Mouse (Mus musculus): ENCODE data around the gene Snx22.

Snx22 gene

DNA sequence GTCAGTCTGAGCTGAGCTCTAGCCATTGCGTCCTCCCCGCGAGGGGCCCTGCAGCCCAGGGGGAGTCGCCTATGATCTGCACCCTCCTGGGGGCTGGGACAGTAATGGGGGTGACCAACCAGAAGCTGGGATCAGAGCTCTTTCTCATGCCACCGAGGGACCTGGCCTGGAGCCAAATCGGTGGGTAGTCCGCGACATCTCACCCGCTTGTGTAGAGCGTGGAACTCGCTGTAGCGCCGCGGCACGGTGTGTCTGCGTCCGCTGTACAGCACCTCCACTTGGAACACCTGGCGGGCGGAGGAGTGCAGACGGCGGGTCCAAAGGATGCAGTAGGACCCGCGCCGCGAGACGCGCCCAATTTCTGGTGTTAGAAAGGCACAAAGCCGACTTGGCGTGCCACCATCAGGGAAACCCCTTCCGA is 538 bp downstream of the Snx22 start:
- in situ Hi-C loops (cut with MboI) = no loop called here

DNA sequence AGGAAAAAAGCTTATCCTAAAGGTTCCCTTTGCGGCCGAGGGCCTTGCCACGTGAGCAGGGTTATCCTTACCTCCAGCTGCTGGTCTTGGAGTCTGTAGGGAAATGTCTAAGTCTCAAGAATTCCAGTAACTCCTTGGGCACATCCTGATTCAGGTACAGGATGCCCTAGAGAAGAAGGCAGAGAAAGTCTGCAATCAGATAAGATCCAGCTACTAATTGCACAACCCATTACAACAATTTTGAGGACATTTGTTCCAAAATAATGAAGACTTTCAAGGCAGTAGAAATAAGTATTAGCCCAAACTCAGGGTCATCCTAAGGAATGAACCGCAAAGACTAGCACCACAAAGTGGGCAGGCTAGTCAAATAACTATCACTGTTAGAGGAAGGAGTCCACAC is 1.5 kb downstream of the Snx22 start:
- in situ Hi-C loops (cut with MboI) = no loop called here

DNA sequence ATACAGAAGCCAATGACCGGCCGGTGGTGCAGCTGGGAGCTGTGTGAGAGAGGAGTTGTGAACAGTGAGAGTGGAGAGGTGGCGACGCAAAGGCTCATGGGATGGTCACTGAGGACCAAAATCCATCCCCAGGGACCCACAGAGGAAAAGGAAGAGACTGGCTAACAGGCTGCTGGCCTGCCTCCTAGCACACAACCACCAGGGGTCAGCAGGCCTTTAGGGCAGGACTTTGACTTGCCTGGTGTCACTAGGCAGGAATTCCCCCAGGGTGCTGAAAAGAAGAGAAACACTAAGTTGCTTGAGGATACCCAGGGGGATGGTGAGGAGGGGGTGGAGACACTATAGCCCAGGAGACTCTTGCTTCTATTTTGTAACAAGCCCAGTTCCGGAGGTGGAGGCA is 2.0 kb downstream of the Snx22 start:
- in situ Hi-C loops (cut with MboI) = no loop called here

DNA sequence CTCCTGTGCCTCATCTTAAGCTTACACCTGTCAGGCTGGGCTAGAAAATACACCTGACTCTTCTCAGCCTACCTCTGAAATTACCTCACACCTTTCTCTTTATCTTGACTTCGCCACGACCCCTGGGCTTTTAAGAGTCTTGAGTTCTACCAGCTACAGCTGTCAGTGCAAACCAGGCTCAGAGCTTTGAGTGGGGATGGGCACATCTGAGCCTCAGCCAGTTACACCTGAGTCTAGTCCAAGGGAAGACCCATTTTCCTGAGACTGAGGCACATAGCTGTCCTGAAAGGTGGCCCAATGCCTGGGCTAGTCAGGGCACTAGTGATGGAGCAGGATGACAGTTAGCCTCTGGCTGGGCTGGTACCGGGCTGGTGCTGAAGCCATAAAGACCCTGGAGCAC is 2.7 kb downstream of the Snx22 start:
- in situ Hi-C loops (cut with MboI) = no loop called here

DNA sequence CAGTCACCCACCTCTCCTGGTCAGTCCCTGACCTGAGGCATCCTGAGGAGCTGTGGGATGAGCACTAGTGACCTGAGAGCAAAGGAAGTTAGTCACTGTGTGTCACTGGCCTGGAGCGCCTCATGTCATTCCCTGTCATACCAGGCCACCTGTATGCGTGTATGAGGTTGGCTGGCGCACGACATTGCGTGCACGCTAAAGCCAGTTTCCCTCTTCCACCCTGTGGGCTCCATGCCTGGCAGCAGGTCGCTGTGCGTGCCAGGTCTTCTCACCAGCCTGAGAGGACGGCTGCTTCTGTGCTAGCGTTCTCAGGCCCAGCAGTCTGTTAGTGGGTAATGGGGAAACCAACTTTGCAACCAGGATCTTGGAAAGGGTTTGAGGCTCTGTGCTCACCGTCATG is 5.2 kb downstream of the Snx22 start:
- in situ Hi-C loops (cut with MboI) = no loop called here

DNA sequence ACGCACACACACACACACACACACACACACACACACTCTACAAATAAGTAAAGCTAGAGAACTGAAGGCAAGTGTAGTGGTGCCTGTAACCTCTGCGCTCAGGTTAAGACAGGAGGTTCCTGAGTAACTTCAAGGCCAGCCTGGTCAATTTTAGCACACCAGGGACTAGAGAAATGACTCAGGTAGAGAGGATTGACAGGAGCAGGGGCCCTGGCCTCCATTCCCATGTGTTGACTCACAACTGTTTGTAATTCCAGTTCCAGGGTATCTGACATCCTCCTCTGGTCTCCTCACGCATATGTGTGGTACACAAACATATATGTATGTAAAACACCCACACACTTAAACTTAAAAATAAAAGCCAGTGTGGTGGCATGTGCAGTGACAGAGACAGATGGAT is 6.1 kb downstream of the Snx22 start:
- in situ Hi-C loops (cut with MboI) = no loop called here

DNA sequence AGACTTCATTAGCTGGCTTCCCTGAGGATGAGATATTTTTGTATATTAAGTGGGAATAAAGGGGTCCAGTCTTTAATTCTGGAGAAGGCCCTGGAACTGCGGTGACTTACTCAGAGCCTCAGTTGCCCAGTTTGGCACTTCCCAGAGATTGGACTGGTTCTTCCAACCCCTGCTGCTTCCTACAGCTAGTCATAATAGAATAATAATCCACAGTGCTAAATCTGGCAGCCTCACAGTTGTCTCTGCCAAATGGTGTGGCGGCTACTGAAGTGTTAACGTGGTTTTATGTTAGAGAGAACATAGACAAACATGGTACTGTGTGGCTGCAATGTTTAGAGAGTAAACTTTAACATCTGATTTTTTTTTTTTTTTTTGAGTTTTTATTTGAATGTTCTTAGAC is 7.9 kb downstream of the Snx22 start:
- in situ Hi-C loops (cut with MboI) = no loop called here

DNA sequence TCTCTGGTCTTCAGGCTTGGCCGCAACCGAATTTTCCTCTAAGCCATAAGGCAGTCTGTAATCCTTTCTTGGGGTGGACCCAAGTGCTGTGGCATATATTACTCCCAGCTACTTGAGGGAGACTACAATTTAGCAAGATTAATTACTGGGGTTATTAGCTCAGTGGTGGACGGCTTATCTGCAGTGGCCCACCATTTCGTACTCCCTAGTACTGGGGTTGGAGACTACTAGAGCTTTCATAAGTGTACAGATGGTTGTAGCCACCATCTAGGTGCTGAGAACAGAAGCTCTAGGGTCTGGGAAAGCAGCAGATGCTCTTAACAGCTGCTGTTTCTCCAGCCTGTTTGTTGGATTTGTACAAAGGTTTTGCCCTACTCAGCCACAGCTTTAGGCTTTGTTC is 8.5 kb downstream of the Snx22 start:
- in situ Hi-C loops (cut with MboI) = no loop called here

DNA sequence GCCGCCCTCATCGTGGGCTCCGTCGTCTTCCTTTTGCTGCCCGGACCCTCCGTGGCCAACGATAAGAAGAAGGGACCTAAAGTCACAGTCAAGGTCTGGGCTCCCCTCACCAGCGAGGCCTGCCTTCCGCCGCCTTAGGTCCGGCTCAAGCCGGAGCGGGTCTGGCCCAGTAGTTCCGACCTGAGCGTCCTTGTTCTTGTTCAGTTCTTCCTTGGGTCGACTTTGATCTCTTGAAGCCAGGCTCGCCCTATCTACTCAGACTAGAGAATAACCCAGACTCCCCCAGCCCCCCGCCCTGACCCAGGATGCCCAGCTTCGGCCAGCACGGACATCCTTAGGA is 9.2 kb downstream of the Snx22 start:
- in situ Hi-C loops (cut with MboI) = no loop called here

DNA sequence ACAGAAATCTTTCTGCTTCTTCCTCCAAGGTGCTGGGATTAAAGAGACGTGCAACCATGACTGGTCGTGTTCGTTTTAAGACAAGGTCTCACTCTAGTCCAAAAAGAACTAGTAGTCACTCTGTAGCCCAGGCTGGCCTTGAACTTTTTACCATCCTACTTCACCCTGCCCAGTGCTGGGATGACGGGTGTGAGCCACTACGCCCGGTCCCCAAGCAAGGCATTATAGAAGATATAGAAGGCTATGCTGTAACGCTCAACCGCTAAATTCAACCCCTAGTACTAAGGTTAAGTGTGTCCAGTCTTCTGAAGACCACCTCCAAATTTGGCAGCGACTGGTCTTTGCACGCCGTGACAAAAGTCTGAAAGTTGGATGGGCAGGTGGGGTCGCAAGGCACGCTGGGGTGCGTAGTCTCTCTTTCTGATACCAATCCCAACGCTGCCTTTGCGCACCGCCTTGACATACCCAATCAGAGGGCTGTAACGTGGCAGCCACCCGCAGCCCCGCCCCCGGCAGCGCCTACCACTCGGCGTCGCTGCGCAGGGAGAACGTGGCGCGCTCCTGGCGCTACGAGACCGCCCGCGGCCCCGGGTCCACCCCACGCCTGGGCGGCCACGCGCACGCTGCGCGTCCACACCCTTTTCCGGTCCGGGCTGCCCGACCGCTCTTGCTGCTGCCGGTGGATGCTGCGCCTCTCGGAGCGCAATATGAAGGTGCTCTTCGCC is 9.8 kb downstream of the Snx22 start, which contains the start of gene Ppib:
Ppib (plus strand) TSS at position 640 of the 725 bp plus-strand sequence.
- in situ Hi-C loops (cut with MboI) = no loop called here

DNA sequence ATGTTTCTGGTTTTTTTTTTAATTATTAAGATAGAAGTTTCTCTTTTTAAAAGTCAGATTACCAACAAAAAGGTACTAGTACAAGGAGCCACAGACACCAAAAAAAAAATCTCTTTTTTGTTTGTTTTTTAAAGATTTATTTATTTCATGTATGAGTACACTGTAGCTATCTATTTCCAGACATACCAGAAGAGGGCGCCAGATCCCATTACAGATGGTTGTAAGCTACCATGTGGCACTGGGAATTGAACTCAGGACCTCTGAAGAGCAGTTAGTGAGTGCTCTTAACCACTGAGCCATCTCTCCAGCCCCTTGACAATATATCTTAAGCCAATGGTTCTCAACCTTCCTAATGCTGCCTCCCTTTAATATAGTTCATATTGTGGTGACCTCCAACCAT is 15.9 kb downstream of the Snx22 start:
- in situ Hi-C loops (cut with MboI) = no loop called here

DNA sequence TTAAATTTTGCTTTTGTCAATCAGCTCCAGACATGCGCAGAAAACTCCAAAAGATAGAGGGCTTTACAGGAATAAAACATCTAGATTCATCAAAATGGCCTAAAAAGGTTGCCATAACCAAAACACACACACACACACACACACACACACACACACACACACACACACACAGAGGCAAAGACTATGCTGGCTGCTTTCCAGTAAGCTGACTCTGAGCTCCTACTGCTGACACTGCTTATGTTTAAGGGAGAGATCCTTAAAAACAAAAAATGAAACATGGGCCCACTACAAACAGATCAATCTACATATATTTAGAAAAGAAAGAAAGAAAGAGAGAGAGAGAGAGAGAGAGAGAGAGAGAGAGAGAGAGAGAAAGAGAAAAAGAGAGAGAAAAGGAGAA is 16.8 kb downstream of the Snx22 start:
- in situ Hi-C loops (cut with MboI) = no loop called here

DNA sequence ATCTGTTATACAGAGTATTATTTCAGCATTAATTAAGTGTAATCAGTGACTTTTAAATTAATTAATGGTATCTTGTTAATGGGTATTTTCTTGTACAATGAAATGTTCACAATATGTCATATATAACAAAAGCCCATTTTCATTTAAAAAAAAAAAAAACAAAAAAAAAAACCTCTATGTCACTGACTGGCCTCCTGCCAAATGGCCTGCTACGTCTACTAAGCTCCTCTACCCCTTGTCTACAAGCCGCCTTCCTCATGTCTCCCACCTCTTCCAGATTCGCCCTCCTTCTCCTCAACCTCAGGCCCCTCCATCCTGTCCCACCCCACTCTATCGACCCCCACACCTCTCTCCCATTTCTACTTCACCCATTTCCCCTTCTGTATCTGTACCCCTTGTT is 18.0 kb downstream of the Snx22 start:
- in situ Hi-C loops (cut with MboI) = no loop called here

DNA sequence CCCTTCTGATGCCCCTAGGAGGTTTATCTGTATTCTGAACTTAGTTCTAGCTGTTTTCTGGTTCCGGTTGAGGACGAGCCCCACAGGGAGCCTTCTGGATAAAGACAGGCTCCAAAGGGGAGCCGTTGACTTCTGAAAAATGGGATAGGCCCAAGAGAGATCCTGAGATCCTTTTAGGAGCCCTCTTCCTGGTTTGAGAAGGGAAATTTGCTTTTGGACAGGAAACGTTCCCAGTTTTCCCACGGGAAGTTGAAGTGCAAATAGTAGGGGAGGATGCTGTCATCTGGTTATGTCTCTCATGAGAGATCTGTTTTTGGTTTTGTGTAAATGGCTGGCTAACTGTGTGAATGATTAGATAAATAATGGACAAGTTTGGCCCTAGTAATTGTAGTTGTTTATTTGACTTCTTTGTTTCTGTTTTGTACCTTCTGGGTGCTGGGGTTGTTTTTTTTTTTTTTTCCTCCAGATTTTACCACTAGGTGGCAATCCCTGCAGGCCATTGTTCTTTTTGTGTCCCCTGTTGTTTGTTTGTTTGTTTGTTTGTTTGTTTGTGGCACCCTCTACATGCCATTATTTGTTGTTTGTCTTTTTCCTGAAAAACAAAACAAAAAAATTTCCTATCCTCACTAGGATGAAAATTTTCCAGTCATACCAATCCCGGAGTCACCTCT is 19.5 kb downstream of the Snx22 start:
- in situ Hi-C loops (cut with MboI) = no loop called here

DNA sequence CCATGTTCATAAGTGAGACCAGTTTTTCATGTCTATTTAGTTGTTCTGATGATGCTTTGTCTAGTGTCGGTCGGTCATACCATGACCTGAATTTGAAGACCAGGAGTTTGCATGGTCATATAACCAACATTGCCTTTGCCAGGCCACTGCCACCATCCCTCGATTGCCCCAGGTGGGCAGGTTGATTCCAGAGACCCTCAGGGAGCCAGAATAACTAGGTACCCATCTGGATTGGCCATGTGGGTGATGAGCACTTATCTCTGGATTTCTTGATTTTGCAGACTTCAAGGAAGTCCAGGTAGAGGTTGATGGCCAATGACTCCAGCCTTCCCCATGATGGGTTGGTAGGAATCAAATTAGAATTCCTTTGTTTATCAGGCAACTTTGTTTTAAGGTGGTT is 26.3 kb downstream of the Snx22 start:
- in situ Hi-C loops (cut with MboI) = no loop called here

DNA sequence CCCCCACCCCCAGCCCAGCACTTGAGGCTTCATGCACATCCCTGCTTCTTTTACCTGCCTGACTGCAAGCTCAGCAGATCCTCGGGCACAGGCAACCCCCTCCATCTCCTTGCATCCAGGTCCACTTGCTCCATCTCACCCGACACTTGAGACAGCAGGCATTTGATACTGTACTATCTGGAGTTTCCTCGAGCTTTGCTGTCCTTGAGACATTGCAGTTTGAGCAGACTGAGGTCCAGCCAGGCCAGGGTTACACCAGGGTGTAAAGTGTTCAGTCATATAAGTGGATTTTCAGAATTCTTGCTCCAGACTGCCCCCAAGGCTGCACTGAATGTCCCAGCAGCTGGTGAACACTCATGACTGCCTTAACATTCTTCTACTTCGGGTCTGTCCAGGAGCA is 27.2 kb downstream of the Snx22 start:
- in situ Hi-C loops (cut with MboI) = no loop called here

DNA sequence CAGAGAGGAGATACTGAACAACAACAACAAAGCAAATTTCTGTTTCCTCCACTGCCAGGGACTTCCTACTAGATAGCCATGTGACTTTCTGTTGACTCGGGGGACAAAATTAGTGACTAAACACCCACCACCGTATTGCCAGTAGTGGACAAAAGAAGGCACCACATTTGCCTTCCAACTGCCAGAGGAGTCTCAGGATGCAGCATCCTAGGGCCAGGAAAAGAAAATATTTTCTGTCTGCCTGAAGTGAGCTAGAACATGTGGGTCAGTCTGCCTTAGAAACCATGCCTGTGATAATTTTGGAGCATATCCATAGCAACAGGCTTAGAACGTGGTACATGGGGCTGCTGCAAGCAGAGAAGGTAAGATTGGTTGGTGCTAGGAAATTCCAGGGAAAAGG is 28.7 kb downstream of the Snx22 start:
- in situ Hi-C loops (cut with MboI) = no loop called here

DNA sequence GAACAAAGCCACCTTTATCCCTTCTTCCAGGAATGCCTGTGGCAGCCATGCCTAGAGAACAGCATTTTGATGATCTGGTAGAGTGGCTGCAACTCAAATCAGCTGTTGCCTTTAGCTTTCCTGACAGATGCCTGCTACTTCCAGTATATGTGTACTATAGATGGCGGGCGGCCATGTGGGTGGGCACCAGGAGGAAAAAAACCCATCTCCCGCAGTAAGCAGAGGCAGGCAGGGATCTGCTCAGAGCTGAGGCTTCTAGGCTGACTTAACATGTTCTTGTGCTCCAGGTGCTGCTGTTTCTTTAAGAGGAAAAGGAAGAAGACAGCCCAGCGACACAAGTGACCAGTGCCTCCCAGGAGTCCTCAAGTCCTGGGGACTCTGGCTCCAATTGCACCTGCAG is 30.2 kb downstream of the Snx22 start:
- in situ Hi-C loops (cut with MboI) = no loop called here

DNA sequence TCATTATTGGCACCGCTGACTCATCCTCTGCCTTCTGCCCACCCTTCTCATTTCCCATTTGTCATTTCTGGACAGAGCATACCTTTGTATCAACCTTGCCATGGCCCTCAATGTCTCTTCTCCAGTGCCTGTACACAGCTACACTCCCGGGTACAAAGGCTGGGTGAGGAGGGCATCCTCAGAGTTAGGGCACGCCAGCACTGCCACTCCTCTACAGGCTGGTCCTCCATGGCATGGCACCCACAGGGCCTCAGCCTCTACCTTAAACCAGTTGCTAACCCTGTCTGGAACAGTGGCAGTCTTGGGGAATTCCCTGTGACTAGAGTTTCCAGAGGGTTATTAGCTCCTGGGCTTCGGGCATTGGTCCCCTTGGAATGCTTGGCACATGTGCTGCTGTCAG is 30.9 kb downstream of the Snx22 start:
- in situ Hi-C loops (cut with MboI) = no loop called here

DNA sequence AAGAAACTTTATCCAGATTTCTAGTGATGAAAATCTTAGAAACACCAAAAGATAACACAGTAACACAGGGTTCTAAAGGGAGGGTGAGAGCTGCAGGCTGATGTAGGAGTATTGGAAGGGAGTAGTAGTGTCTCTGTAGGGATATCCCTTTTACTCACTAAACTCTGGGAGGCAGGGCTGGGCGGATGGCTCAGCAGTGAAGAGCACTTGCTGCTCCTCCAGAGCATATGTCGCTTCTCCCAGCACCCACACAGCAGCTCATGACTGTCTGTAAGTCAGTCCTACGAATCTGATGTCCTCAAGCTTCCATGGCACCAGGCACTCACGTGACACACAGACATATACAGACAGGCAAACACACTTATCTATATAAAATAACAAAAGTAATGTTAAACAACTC is 31.4 kb downstream of the Snx22 start:
- in situ Hi-C loops (cut with MboI) = no loop called here

DNA sequence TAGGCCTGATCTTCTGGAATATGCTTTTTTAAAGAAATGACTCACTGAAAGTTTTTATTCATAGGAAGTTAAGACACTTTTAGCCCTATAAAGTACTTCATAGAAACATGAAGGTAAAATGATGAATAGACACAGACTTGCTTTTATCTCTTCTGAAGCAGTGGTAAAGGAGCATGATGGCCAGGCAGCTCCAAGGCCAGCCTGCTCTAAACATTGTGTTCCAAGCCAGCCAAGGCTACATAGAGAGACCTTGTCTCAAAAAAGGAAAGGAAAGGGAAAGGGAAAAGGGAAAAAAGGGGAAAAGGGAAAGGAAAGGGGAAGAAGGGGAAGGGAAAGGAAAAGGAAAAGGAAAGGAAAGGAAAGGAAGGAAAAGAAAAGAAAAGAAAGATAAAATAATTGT is 48.9 kb downstream of the Snx22 start:
- in situ Hi-C loops (cut with MboI) = no loop called here
